Mouse (Mus musculus) lung, postnatal 0 days (tissue): ENCODE results near the gene Slc1a5. TPM values are rescaled to one million over a fixed set of nuclear protein-coding genes. Genes with fewer than 3 reads are reported as not detected.

Experiments used
- ATAC-seq: fragments of 200-750 bp; cut with Nextera tagmentation; 2 replicates; pipeline ENCODE4 v1.8.0; 2017; ENCODE audit warnings: moderate library complexity
- DNase-seq: peaks from one replicate; pipeline ENCODE4 v3.0.0-alpha.2; 2016; ENCODE audit warnings: low spot score
- H3K27ac ChIP-seq: fragments of 300-500 bp; sonication (generic); 2 replicates; pipeline ENCODE4 v1.5.1; 2014; ENCODE audit warnings: antibody characterized with exemption, mild to moderate bottlenecking, low read length, mixed read lengths
- H3K27me3 ChIP-seq: fragments of 300-500 bp; sonication (generic); replicated peaks from 2 replicates; pipeline ENCODE4 v1.6.1; 2014; ENCODE audit warnings: low read length, mixed read lengths; ENCODE audit not compliant: insufficient read depth
- H3K36me3 ChIP-seq: fragments of 300-500 bp; sonication (generic); 2 replicates; pipeline ENCODE4 v1.6.1; 2014; ENCODE audit warnings: low read length, mixed read lengths; ENCODE audit not compliant: insufficient read depth
- H3K4me1 ChIP-seq: fragments of 300-500 bp; sonication (generic); 2 replicates; pipeline ENCODE4 v1.6.1; 2014; ENCODE audit warnings: antibody characterized with exemption, low read depth, low read length, mixed read lengths; ENCODE audit not compliant: insufficient read depth
- H3K4me2 ChIP-seq: fragments of 300-500 bp; sonication (generic); replicated peaks from 2 replicates; pipeline ENCODE4 v1.6.1; 2014; ENCODE audit warnings: low read depth, mild to moderate bottlenecking, low read length, moderate library complexity, mixed read lengths
- H3K4me3 ChIP-seq: fragments of 300-500 bp; sonication (generic); 2 replicates; pipeline ENCODE4 v1.5.1; 2014; ENCODE audit warnings: low read depth, low read length
- H3K9ac ChIP-seq: fragments of 300-500 bp; sonication (generic); replicated peaks from 2 replicates; pipeline ENCODE4 v1.6.1; 2014; ENCODE audit warnings: low read depth, mild to moderate bottlenecking
- H3K9me3 ChIP-seq: fragments of 300-500 bp; sonication (generic); 2 replicates; pipeline ENCODE4 v1.6.1; 2016; ENCODE audit warnings: low read length, mixed read lengths
- CTCF ChIP-seq: IDR thresholded peaks from 2 replicates; pipeline ENCODE4 v1.5.1; 2016; ENCODE audit warnings: antibody characterized with exemption, mild to moderate bottlenecking
- EP300 ChIP-seq: IDR thresholded peaks from 2 replicates; pipeline ENCODE4 v1.6.1; 2016; ENCODE audit warnings: antibody characterized with exemption, mild to moderate bottlenecking, control low read depth
- WGBS: fragments of 180-500 bp; shearing (Covaris S2); extraction: QIAGEN DNeasy Blood & Tissue Kit; methylation state at CpG from one replicate; pipeline ENCODE4 v1.1.7; 2014; 5-methylcytosine and 5-hydroxymethylcytosine counted together
- polyA plus RNA-seq: library from polyadenylated mRNA; unstranded; fragments of >200 nt; fragmentation: Nextera tagmentation; extraction: Ambion mirVana; gene quantifications from 2 replicates; pipeline ENCODE4 v1.2.1, GENCODE M21; 2015

Gene Slc1a5
- polyA plus RNA-seq, 1 experiment from 2014 or later, result 178 TPM

DNA sequence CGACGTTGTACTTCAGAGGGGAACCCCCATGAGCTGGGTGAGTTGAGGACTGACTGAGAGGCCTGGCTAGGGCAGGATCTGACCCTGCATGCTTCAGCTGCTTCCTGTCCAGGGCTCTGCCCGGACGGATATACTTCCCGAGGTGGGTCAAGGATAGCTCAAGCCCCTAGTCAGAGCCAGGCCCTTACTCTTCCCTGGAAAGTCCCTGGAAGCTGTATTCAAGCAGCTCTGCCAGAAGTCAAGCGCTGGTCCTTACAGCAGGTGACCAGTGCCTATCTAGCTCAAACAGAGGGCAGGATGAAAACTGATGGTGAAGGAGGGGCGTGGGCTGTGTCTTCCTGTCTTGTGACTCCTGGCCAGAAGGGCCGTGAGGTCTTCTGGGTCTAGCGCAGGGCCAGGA lies 49.3 kb downstream of the Slc1a5 start:
- TF ChIP-seq CTCF (no peak), EP300 (no peak)
- Histone ChIP-seq H3K9me3 (no peaks in the 10 kb centered on the region), H3K36me3 (peaks cover 59% of the 10 kb centered on the region), H3K4me1 (no peaks in the 10 kb centered on the region), H3K27me3 (no peaks in the 10 kb centered on the region), H3K4me3 (no peak overlapping the region), H3K9ac (no peak overlapping the region), H3K27ac (no peak overlapping the region), H3K4me2 (no peak overlapping the region)
- DNase-seq (no peak), ATAC-seq (peak; percentile 52)
- whole genome bisulfite sequencing, result 67% methylated on average over 9 of the region's 9 CpGs

GRCm38 (mm10) chr7:16837916-16838803 lies 57.0 kb downstream of the Slc1a5 start:
- H3K4me2 ChIP-seq, result no peak overlapping the region
- WGBS, result 89% methylated on average over 18 of the region's 18 CpGs
- TF ChIP-seq CTCF (no peak), EP300 (no peak)
- no peak overlapping the region for H3K27ac ChIP-seq
- H3K9ac ChIP-seq, result no peak overlapping the region
- H3K27me3 ChIP-seq, result no peaks in the 10 kb centered on the region
- peaks cover 32% of the 10 kb centered on the region; the same call in 1 of the 2 replicates for H3K36me3 ChIP-seq
- ATAC-seq, result no peak
- no peak for DNase-seq
- H3K4me3 ChIP-seq, result no peak overlapping the region
- H3K9me3 ChIP-seq, result no peaks in the 10 kb centered on the region
- peaks cover 4% of the 10 kb centered on the region; the same call in 1 of the 2 replicates for H3K4me1 ChIP-seq

- peaks cover 8% of the 10 kb centered on the region; the same call in 1 of the 2 replicates for H3K4me1 ChIP-seq
- no peak for TF ChIP-seq EP300
- TF ChIP-seq CTCF, result no peak
- ATAC-seq (no peak), DNase-seq (no peak)
- 66% methylated on average over 6 of the region's 6 CpGs for WGBS
- H3K9ac ChIP-seq, result no peak overlapping the region
- no peaks in the 10 kb centered on the region for H3K27me3 ChIP-seq
- peaks cover 26% of the 10 kb centered on the region; the same call in 1 of the 2 replicates for H3K36me3 ChIP-seq
- no peaks in the 10 kb centered on the region for H3K9me3 ChIP-seq
- H3K4me2 ChIP-seq, result no peak overlapping the region
- no peak overlapping the region for H3K4me3 ChIP-seq
- no peak overlapping the region for H3K27ac ChIP-seq
Measured at GRCm38 (mm10) chr7:16838804-16839426, 57.8 kb downstream of the Slc1a5 start.

GRCm38 (mm10) chr7:16839427-16840108 lies 58.4 kb downstream of the Slc1a5 start:
- Histone ChIP-seq H3K4me1 (peaks cover 13% of the 10 kb centered on the region; the same call in 1 of the 2 replicates), H3K4me3 (no peak overlapping the region), H3K4me2 (no peak overlapping the region), H3K27ac (no peak overlapping the region), H3K27me3 (no peaks in the 10 kb centered on the region), H3K36me3 (peaks cover 26% of the 10 kb centered on the region; the same call in 1 of the 2 replicates), H3K9me3 (no peaks in the 10 kb centered on the region), H3K9ac (no peak overlapping the region)
- TF ChIP-seq CTCF, result no peak
- no peak for TF ChIP-seq EP300
- DNase-seq, result no peak
- WGBS, result 90% methylated on average over 12 of the region's 12 CpGs
- ATAC-seq, result no peak

DNA sequence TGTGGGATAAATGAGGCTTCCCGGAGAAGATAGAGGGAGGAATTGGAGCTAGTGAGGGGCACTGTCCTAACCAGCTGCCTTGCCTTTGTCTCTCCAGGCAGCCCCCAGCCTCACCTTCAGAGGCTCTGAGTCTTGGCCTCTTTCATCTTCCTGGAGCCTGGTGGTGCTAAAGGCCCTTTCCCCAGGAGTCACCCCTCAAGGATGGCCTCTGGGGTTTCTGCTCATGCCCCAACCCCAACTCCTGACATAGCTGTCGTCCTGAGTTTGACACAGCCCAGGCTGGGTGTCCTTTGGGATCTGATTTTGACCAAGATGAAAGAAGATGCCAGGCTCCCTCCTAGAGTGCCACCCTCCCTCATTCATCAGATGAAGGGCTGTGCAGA lies 59.0 kb downstream of the Slc1a5 start:
- no peak overlapping the region for H3K9ac ChIP-seq
- peaks cover 17% of the 10 kb centered on the region; the same call in 1 of the 2 replicates for H3K4me1 ChIP-seq
- no peak overlapping the region for H3K27ac ChIP-seq
- H3K27me3 ChIP-seq, result no peaks in the 10 kb centered on the region
- H3K9me3 ChIP-seq, result no peaks in the 10 kb centered on the region
- no peak for DNase-seq
- no peak for ATAC-seq
- H3K4me3 ChIP-seq, result no peak overlapping the region
- H3K36me3 ChIP-seq, result peaks cover 24% of the 10 kb centered on the region; the same call in 1 of the 2 replicates
- TF ChIP-seq EP300 (no peak), CTCF (no peak)
- 87% methylated on average over 2 of the region's 2 CpGs for WGBS
- no peak overlapping the region for H3K4me2 ChIP-seq

GRCm38 (mm10) chr7:16841078-16841477 lies 59.9 kb downstream of the Slc1a5 start:
- ATAC-seq (no peak), DNase-seq (no peak)
- Histone ChIP-seq H3K9me3 (no peaks in the 10 kb centered on the region), H3K4me2 (no peak overlapping the region), H3K4me3 (no peak overlapping the region), H3K9ac (no peak overlapping the region), H3K27me3 (no peaks in the 10 kb centered on the region), H3K27ac (peak overlapping the region; percentile 94), H3K4me1 (peaks cover 17% of the 10 kb centered on the region; the same call in 1 of the 2 replicates), H3K36me3 (peaks cover 22% of the 10 kb centered on the region; the same call in 1 of the 2 replicates)
- TF ChIP-seq CTCF, result no peak
- no peak for TF ChIP-seq EP300
- 65% methylated on average over 4 of the region's 4 CpGs for WGBS
